In the genomic region with DNA sequence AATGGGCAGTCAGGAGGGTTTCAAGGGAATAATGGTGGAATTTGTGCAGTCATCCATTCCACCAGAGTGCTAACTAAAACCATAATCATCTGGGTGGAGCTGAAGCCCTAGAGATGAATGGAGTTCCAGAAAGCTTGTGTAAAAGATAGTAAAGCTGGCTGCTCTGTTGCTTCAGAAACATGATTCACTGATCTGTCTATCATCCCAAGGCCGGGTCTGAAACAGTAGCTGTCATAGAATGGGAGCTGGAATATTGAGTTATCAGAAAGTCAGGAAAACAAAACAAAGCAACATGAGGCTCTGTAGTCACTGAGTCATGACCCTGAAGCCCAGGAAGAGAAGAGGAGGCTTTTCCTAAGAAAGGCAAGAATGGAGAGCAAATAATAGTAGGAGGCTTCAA, we compare ENCODE assay signal across 6 mouse cellular contexts.
"Had no signal": no experiment of that assay in that cellular context is flagged by ENCODE, and none has a peak within 500 bp of the region (broad histone marks: within the 10 kb centered on the region; RNA-seq: fewer than 3 reads in every experiment).

No protein-coding gene starts in this region.

- DNase-seq: lung, adult 2 months; lung, postnatal 14 days; lung, postnatal 36 days; right cerebral cortex, postnatal 14 days; thymus, postnatal 14 days; thymus, postnatal 36 days had no signal
